9 mouse cellular contexts compared by ENCODE assay signal in genomic region chr11:29645411-29646066, GRCm38 (mm10). TPM values are rescaled to one million over a fixed set of nuclear protein-coding genes. Genes with fewer than 3 reads are reported as not detected.
DNase-seq lines count a peak whose midpoint lies in the region; ATAC-seq and TF ChIP-seq lines count a peak whose summit lies in the region.
"Had no signal": no experiment of that assay in that cellular context is flagged by ENCODE, and none has a peak within 500 bp of the region (broad histone marks: within the 10 kb centered on the region; RNA-seq: fewer than 3 reads in every experiment).

No protein-coding gene starts in this region.

- ATAC-seq in common myeloid progenitor, adult 5-6 weeks (replicated peaks; ENCODE audit: low read depth, poor library complexity, severe bottlenecking), result peak; percentile 63
- ATAC-seq in liver, embryonic 12.5 days, result peak; percentile 83
- ATAC-seq in activated CD4-positive, CD25-positive, alpha-beta regulatory T cell, adult 4 months, result no peak
- ATAC-seq: forebrain, embryonic 13.5 days had no signal

- H3K4me2 ChIP-seq in liver, embryonic 12.5 days, result no peak overlapping the region
- H3K4me2 ChIP-seq: forebrain, embryonic 13.5 days; hindbrain, embryonic 14.5 days had no signal

- no peak for TF ChIP-seq POLR2A in cerebellum, adult 2 months (IDR thresholded peaks at IDR 0.05; ENCODE audit: borderline replicate concordance, insufficient read depth, low read length)

- H3K79me2 ChIP-seq in C2C12 (ENCODE audit: control insufficient read depth, insufficient read depth), result no peaks in the 10 kb centered on the region

- H3ac ChIP-seq in C2C12 (ENCODE audit: control insufficient read depth, insufficient read length, low read depth), result no peak overlapping the region

- H3K9ac ChIP-seq in liver, embryonic 12.5 days, result no peak overlapping the region
- H3K9ac ChIP-seq: forebrain, embryonic 13.5 days; hindbrain, embryonic 14.5 days had no signal

- no peaks in the 10 kb centered on the region for H3K27me3 ChIP-seq in C2C12 (ENCODE audit: control insufficient read depth, insufficient read depth, insufficient read length)
- no peaks in the 10 kb centered on the region for H3K27me3 ChIP-seq in liver, embryonic 12.5 days (replicated peaks)
- H3K27me3 ChIP-seq in cerebellum, adult 2 months (ENCODE audit: control insufficient read depth, insufficient read depth, low read length), result no peaks in the 10 kb centered on the region
- H3K27me3 ChIP-seq: forebrain, embryonic 13.5 days had no signal

- H3K79me3 ChIP-seq in C2C12 (ENCODE audit: low read depth), result no peaks in the 10 kb centered on the region

- no peaks in the 10 kb centered on the region for H3K9me3 ChIP-seq in liver, embryonic 12.5 days (replicated peaks)
- H3K9me3 ChIP-seq: forebrain, embryonic 13.5 days had no signal

- H3K4me1 ChIP-seq in liver, embryonic 12.5 days, result peaks cover 21% of the 10 kb centered on the region
- H3K4me1 ChIP-seq in cerebellum, adult 2 months (ENCODE audit: control insufficient read depth, insufficient read depth, low read length), result no peaks in the 10 kb centered on the region
- H3K4me1 ChIP-seq: forebrain, embryonic 13.5 days had no signal

- H3K36me3 ChIP-seq in C2C12 (ENCODE audit: control insufficient read depth, insufficient read depth), result no peaks in the 10 kb centered on the region
- H3K36me3 ChIP-seq in liver, embryonic 12.5 days, result no peaks in the 10 kb centered on the region

- H3K27ac ChIP-seq in liver, embryonic 12.5 days, result no peak overlapping the region
- H3K27ac ChIP-seq in cerebellum, adult 2 months (ENCODE audit: insufficient read depth, low read length), result no peak overlapping the region
- H3K27ac ChIP-seq: forebrain, embryonic 13.5 days; hindbrain, embryonic 14.5 days had no signal

- DNase-seq in 3134 (ENCODE audit: extremely low read depth, insufficient read length, low spot score), result peak; percentile 45
- DNase-seq in cerebellum, adult 2 months, result no peak
- no peak for DNase-seq in cerebellum, adult 9-10 months

- no peak for TF ChIP-seq CTCF in C2C12 (IDR thresholded peaks at IDR 0.05; ENCODE audit: control insufficient read depth, insufficient read depth, insufficient read length)
- TF ChIP-seq CTCF in cerebellum, adult 2 months (IDR thresholded peaks at IDR 0.05; ENCODE audit: borderline replicate concordance, insufficient read depth, low read depth, low read length), result no peak

- 68% methylated on average over 5 of the region's 5 CpGs for WGBS in liver, embryonic 12.5 days (ENCODE audit: insufficient replicate concordance)
- WGBS in cerebellum, adult 2 months, result 76% methylated on average over 5 of the region's 5 CpGs

- H3K4me3 ChIP-seq in C2C12 (ENCODE audit: insufficient read depth, poor library complexity, severe bottlenecking), result no peak overlapping the region
- H3K4me3 ChIP-seq in liver, embryonic 12.5 days, result no peak overlapping the region
- H3K4me3 ChIP-seq in cerebellum, adult 2 months (replicated peaks; ENCODE audit: insufficient read depth, low read depth, low read length), result no peak overlapping the region
- H3K4me3 ChIP-seq: forebrain, embryonic 13.5 days had no signal

TF ChIP-seq in C2C12, 6 proteins besides CTCF, POLR2A, EP300 and RAD21:
- peak; percentile 42 for TF ChIP-seq USF1 (IDR thresholded peaks at IDR 0.05; ENCODE audit: low read depth)
- no peak for TF ChIP-seq MYOG (IDR thresholded peaks at IDR 0.05; ENCODE audit: control insufficient read depth, extremely low read depth, insufficient read length)
- TF ChIP-seq MAX (IDR thresholded peaks at IDR 0.05), result peak; percentile 76
- TF ChIP-seq FOSL1 (IDR thresholded peaks at IDR 0.05; ENCODE audit: insufficient read depth, low read length, poor library complexity, severe bottlenecking), result peak; percentile 69
- TF ChIP-seq CEBPB (IDR thresholded peaks at IDR 0.05; ENCODE audit: low read depth), result no peak
- TF ChIP-seq MYOD1 (IDR thresholded peaks at IDR 0.05; ENCODE audit: control insufficient read depth, insufficient read length, low read depth), result peak; percentile 47
TF ChIP-seq in C2C12: peak in this region for 4.

RNA-seq across cellular contexts. Expression of gene Rtn4, which starts 47.2 kb away (rescaled TPM):
- 213 TPM for polyA plus RNA-seq in C2C12 (2012; fragmentation: generic; extraction: Trizol)
- total RNA-seq in common myeloid progenitor, adult 5-6 weeks (2017), result 84.0 and 96.0 TPM in 2 replicates
- polyA plus RNA-seq in liver, embryonic 12.5 days (2016; fragmentation: Nextera tagmentation; extraction: Ambion mirVana), result 24.6 and 24.9 TPM in 2 replicates
- 10 to 100 TPM; 19.4 to 21.9 TPM for polyA plus RNA-seq in activated CD4-positive, CD25-positive, alpha-beta regulatory T cell, adult 4 months (2017; shearing (Covaris generic))
- 370 and 418 TPM in 2 replicates for polyA plus RNA-seq in cerebellum, adult 2 months (2012; rRNA removed)
